Mouse (Mus musculus) limb, embryonic 11.5 days (tissue): Measurements from ENCODE around the gene Dynlt1b. TPM values are rescaled to one million over a fixed set of nuclear protein-coding genes. Genes with fewer than 3 reads are reported as not detected.
"Not testable (repeated sequence)": the region's sequence is repeated elsewhere in the genome, so short reads cannot be mapped to it uniquely, and the experiment has no call there.

Experiments used
- ATAC-seq: fragments of 200-750 bp; cut with Nextera tagmentation; 2 replicates; pipeline ENCODE4 v1.8.0; 2017; ENCODE audit warnings: low read depth; ENCODE audit not compliant: insufficient number of reproducible peaks, low FRiP score, low TSS enrichment
- DNase-seq: peaks from one replicate; pipeline ENCODE4 v3.0.0-alpha.2; 2015; ENCODE audit warnings: low spot score
- H3K27ac ChIP-seq: fragments of 300-500 bp; sonication (generic); replicated peaks from 2 replicates; pipeline ENCODE4 v1.5.1; 2014; ENCODE audit warnings: low read depth, mild to moderate bottlenecking, low read length
- H3K27me3 ChIP-seq: fragments of 300-500 bp; sonication (generic); 2 replicates; pipeline ENCODE4 v1.6.1; 2014; ENCODE audit warnings: mild to moderate bottlenecking, low read length, mixed read lengths; ENCODE audit not compliant: control insufficient read depth, insufficient read depth
- H3K36me3 ChIP-seq: fragments of 300-500 bp; sonication (generic); 2 replicates; pipeline ENCODE4 v1.6.1; 2014; ENCODE audit warnings: mild to moderate bottlenecking, low read length, moderate library complexity, mixed read lengths; ENCODE audit not compliant: control insufficient read depth, insufficient read depth
- H3K4me1 ChIP-seq: fragments of 300-500 bp; sonication (generic); 2 replicates; pipeline ENCODE4 v1.6.1; 2014; ENCODE audit warnings: low read length, mixed read lengths; ENCODE audit not compliant: control insufficient read depth, insufficient read depth
- H3K4me2 ChIP-seq: fragments of 300-500 bp; sonication (generic); 2 replicates; pipeline ENCODE4 v1.6.1; 2014; ENCODE audit warnings: low read depth, mild to moderate bottlenecking, moderate library complexity; ENCODE audit not compliant: severe bottlenecking
- H3K4me3 ChIP-seq: fragments of 300-500 bp; sonication (generic); 2 replicates; pipeline ENCODE4 v1.5.1; 2014; ENCODE audit warnings: low read depth, low read length
- H3K9ac ChIP-seq: fragments of 300-500 bp; sonication (generic); 2 replicates; pipeline ENCODE4 v1.6.1; 2014; ENCODE audit warnings: mild to moderate bottlenecking, low read length
- H3K9me3 ChIP-seq: fragments of 300-500 bp; sonication (generic); 2 replicates; pipeline ENCODE4 v1.6.1; 2016; ENCODE audit warnings: low read length; ENCODE audit not compliant: control insufficient read depth
- WGBS: fragments of 180-500 bp; shearing (Covaris S2); extraction: QIAGEN DNeasy Blood & Tissue Kit; methylation state at CpG from one replicate; pipeline ENCODE4 v1.1.7; 2014; 5-methylcytosine and 5-hydroxymethylcytosine counted together
- polyA plus RNA-seq: library from polyadenylated mRNA; unstranded; fragments of >200 nt; fragmentation: Nextera tagmentation; extraction: Ambion mirVana; gene quantifications from 2 replicates; pipeline ENCODE4 v1.2.1, GENCODE M21; 2014

The Dynlt1b gene
- polyA plus RNA-seq, 1 experiment from 2014 or later: 502 TPM

- WGBS: no CpG with 5 or more reads among the region's 4 CpGs
- H3K27ac ChIP-seq, H3K4me2 ChIP-seq, DNase-seq, H3K4me1 ChIP-seq, H3K36me3 ChIP-seq, ATAC-seq, H3K9ac ChIP-seq, H3K4me3 ChIP-seq, H3K27me3 ChIP-seq, H3K9me3 ChIP-seq: not testable (repeated sequence)
Observed at GRCm38 (mm10) chr17:6392473-6393340, 37.2 kb upstream of the Dynlt1b start.

- 92% methylated on average over 1 of the region's 3 CpGs for WGBS
- H3K27ac ChIP-seq, H3K4me3 ChIP-seq, H3K9ac ChIP-seq, H3K4me2 ChIP-seq, H3K36me3 ChIP-seq, H3K9me3 ChIP-seq, H3K4me1 ChIP-seq, H3K27me3 ChIP-seq, ATAC-seq, DNase-seq: not testable (repeated sequence)
Observed at GRCm38 (mm10) chr17:6398079-6398478, 31.8 kb upstream of the Dynlt1b start.

- WGBS: 34% methylated on average over 7 of the region's 7 CpGs
- H3K9me3 ChIP-seq, H3K27me3 ChIP-seq, H3K4me2 ChIP-seq, H3K9ac ChIP-seq, H3K27ac ChIP-seq, ATAC-seq, H3K36me3 ChIP-seq, H3K4me1 ChIP-seq, H3K4me3 ChIP-seq: not testable (repeated sequence)
- peak; percentile 19 for DNase-seq
Observed at GRCm38 (mm10) chr17:6398816-6399215, 31.1 kb upstream of the Dynlt1b start.

GRCm38 (mm10) chr17:6399281-6400096 is 30.4 kb upstream of the Dynlt1b start:
- not testable (repeated sequence) for H3K9me3 ChIP-seq, H3K27ac ChIP-seq, H3K27me3 ChIP-seq, H3K36me3 ChIP-seq, H3K4me2 ChIP-seq, ATAC-seq, H3K9ac ChIP-seq, H3K4me3 ChIP-seq, H3K4me1 ChIP-seq
- WGBS: 29% methylated on average over 6 of the region's 13 CpGs
- peak; percentile 45 for DNase-seq

- WGBS: 73% methylated on average over 4 of the region's 4 CpGs
- DNase-seq, H3K9ac ChIP-seq, H3K4me2 ChIP-seq, ATAC-seq, H3K9me3 ChIP-seq, H3K27me3 ChIP-seq, H3K4me1 ChIP-seq, H3K4me3 ChIP-seq, H3K27ac ChIP-seq, H3K36me3 ChIP-seq: not testable (repeated sequence)
Observed at GRCm38 (mm10) chr17:6400097-6400489, 29.8 kb upstream of the Dynlt1b start.

GRCm38 (mm10) chr17:6404493-6404892 is 25.4 kb upstream of the Dynlt1b start:
- 53% methylated on average over 1 of the region's 1 CpGs for WGBS
- not testable (repeated sequence) for H3K27me3 ChIP-seq, H3K27ac ChIP-seq, H3K4me3 ChIP-seq, H3K9me3 ChIP-seq, H3K4me1 ChIP-seq, H3K36me3 ChIP-seq, H3K9ac ChIP-seq, ATAC-seq, H3K4me2 ChIP-seq
- peak; percentile 11 for DNase-seq

- H3K9ac ChIP-seq, H3K27me3 ChIP-seq, ATAC-seq, H3K36me3 ChIP-seq, DNase-seq, H3K27ac ChIP-seq, H3K4me2 ChIP-seq, H3K4me3 ChIP-seq, H3K9me3 ChIP-seq, H3K4me1 ChIP-seq: not testable (repeated sequence)
- 60% methylated on average over 1 of the region's 2 CpGs for WGBS
Observed at GRCm38 (mm10) chr17:6406972-6407371, 22.9 kb upstream of the Dynlt1b start.

- H3K4me3 ChIP-seq, H3K27me3 ChIP-seq, H3K9ac ChIP-seq, H3K36me3 ChIP-seq, H3K27ac ChIP-seq, H3K4me2 ChIP-seq, H3K9me3 ChIP-seq, H3K4me1 ChIP-seq, ATAC-seq: not testable (repeated sequence)
- 64% methylated on average over 6 of the region's 6 CpGs for WGBS
- peak; percentile 20 for DNase-seq
Observed at GRCm38 (mm10) chr17:6410713-6411213, 19.1 kb upstream of the Dynlt1b start.
